Mouse (Mus musculus): ENCODE measurements around the gene Olfr205. TPM values are rescaled to one million over a fixed set of nuclear protein-coding genes. Genes with fewer than 3 reads are reported as not detected.

Olfr205 gene
- total RNA-seq (2023), result not detected

DNA sequence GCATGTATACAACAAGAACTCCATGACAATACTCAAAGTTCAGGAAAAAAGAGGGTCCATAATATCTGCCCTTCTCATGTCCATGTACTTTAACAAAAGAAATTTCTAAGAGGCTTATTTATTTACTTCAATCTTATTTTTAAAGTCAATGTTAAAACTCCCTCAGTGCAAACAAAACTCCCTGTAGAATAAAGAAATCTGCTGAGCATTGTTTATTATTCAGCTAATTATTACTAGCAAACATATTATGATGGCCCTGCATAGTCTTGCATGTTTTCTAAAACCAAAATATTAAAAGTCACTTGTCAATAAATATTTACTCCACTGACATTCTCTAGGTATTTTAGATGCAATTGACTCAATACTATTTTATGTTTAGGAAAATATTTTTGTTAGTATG, at the start of gene Olfr205:
Olfr205 (minus strand) TSS at position 101 of the 400 bp plus-strand sequence.

DNA sequence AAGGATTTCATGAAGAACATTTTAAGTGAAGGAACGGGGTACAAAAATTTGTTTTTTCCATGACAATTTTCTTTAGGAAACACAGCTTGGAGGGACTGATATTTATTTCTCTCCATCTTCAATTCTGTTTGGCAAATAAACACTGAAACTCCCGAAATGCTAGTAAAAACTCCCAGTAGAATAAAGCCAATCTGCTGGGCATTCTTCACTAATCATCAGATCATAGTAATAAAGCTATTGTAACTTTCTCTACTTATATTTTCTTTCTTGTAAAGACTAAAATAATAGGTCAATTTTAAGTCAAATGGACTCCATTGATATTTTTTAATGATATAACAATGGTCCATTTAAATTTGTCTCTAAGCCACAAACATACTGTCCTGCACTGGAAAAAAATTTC, 33.0 kb upstream of the Olfr205 start, which contains the start of gene Olfr209:
Olfr209 (minus strand) TSS at position 101 of the 400 bp plus-strand sequence.

DNA sequence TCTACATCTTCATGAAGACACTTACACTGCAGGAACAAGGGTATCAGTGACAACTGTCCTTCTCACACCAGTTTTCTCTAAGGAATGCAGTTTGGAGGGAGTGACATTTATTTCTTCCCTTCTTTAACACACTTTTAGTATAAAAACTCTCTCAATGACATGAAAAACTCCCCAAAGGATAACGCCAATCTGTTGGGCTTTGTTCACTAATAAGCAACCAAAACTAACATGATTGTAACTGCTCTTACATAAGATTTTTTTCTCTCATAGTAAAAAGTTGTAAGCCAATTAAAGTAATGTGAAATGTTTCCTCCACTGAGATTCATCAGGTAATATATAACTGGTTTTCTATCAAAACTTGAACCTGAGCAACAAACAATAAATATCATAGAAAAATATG, 18.2 kb upstream of the Olfr205 start, which contains the start of gene Olfr206:
Olfr206 (minus strand) TSS at position 101 of the 400 bp plus-strand sequence.

DNA sequence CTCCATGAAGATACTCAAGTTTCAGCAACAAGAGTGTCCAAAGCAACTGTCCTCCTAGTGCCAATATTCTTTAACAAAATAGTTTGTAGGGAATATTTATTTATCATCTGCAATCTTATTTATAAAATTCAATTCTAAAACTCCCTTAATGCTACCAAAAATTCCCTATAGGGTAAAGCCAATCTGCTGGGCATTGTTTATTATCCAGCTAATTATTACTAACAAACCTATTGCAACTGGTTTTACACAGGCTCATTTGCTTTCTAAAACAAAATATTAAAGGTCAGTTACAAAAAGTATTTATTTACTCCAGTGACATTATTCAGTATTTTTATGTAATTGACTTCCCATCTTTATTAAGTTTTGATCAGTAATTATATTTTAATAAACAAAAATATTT, 12.8 kb downstream of the Olfr205 start, which contains the start of gene Olfr204:
Olfr204 (minus strand) TSS at position 101 of the 400 bp plus-strand sequence.

DNA sequence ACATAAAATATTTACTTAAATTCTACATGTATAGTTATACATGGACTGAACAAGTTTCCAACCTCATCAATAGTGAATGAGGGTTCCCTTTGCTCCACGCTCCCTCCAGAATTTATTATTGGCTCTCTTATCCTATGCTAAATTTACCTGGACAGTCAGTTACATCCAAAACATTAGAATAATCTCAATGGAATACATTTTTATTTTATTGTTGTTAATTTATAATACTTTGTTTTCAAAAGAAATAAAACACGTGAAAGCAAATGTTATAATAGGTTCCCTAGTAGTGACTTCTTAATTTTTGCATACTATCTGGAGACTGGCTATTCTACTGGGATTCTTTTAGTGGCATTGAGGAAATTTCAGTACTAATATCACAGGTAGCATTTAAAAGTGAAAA, 32.4 kb downstream of the Olfr205 start, which contains the start of gene Olfr203:
Olfr203 (plus strand) TSS at position 301 of the 400 bp plus-strand sequence.

DNA sequence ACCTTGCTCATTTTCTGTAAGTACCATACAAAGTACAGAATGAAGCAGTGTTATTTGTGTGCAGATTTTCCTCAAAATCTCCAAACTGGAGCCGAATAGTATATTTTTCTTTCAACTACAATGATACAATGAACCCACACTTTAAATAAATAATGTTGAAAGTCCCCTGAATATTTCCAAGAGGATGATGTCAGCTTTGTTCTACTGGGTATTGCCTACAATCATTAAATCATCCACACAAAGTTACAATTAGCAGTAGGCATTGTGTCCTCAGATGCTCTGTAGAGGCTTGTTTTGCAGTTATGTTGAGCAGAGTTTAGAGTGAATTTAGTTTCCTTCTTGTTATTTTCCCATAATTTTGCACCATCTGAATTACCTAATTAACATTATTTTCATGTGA, 44.2 kb downstream of the Olfr205 start, which contains the start of gene Olfr202:
Olfr202 (minus strand) TSS at position 101 of the 400 bp plus-strand sequence.

Other genes starting within 250 kb of the Olfr205 start
- not detected for gene Olfr191, start 241.3 kb downstream of the Olfr205 start, total RNA-seq (2023)
- not detected for gene Olfr193, start 219.3 kb downstream of the Olfr205 start, total RNA-seq (2023)
- gene Olfr194, start 210.1 kb downstream of the Olfr205 start, total RNA-seq (2023), result not detected
- gene Olfr195, start 184.1 kb downstream of the Olfr205 start, total RNA-seq (2023), result not detected
- not detected for gene Olfr196, start 160.7 kb downstream of the Olfr205 start, total RNA-seq (2023)
- not detected for gene Olfr198, start 127.6 kb downstream of the Olfr205 start, total RNA-seq (2023)
- gene Olfr199, start 111.4 kb downstream of the Olfr205 start, total RNA-seq (2023), result not detected
- gene Olfr201, start 58.5 kb downstream of the Olfr205 start, total RNA-seq (2023), result not detected
- gene Olfr202, start 44.3 kb downstream of the Olfr205 start, total RNA-seq (2023), result not detected
- gene Olfr203, start 32.3 kb downstream of the Olfr205 start, total RNA-seq (2023), result not detected
- not detected for gene Olfr204, start 12.9 kb downstream of the Olfr205 start, total RNA-seq (2023)
- gene Olfr206, start 18.1 kb upstream of the Olfr205 start, total RNA-seq (2023), result not detected
- not detected for gene Olfr209, start 32.9 kb upstream of the Olfr205 start, total RNA-seq (2023)
- not detected for gene Gabrr3, start 76.2 kb upstream of the Olfr205 start, total RNA-seq (2023)
- 10 to 100 TPM; 42.5 to 43.3 TPM for gene Riox2, start 140.6 kb upstream of the Olfr205 start, total RNA-seq (2023)